16 mouse cellular contexts compared by ENCODE assay signal in genomic region chr12:15879907-15880430, GRCm38 (mm10).
DNase-seq lines count a peak whose midpoint lies in the region; ATAC-seq and TF ChIP-seq lines count a peak whose summit lies in the region.
"Had no signal": no experiment of that assay in that cellular context is flagged by ENCODE, and none has a peak within 500 bp of the region (broad histone marks: within the 10 kb centered on the region; RNA-seq: fewer than 3 reads in every experiment).

No protein-coding gene starts in this region.

- DNase-seq in heart, postnatal 36 days: no peak
- DNase-seq in c-Kit-positive CD71-positive TER-119-negative erythroid progenitor cells, embryonic 14.5 days (ENCODE audit: low read depth): peak; percentile 4
- DNase-seq: adrenal gland, postnatal 10 days; cerebellum, adult 11-12 months; cerebellum, adult 9-10 months; cerebellum, postnatal 25 days; gastrocnemius, postnatal 36 days; kidney, adult 18-20 months had no signal

- peak; percentile 57; the same call in 1 of the 2 replicates for ATAC-seq in heart, embryonic 12.5 days (ENCODE audit: insufficient number of reproducible peaks, low FRiP score)
- peak; percentile 93 for ATAC-seq in megakaryocyte-erythroid progenitor cell, adult 5-6 weeks (replicated peaks; ENCODE audit: low FRiP score, low TSS enrichment, poor library complexity, severe bottlenecking)
- no peak for ATAC-seq in forebrain, embryonic 12.5 days (ENCODE audit: low FRiP score)
- ATAC-seq: forebrain, embryonic 14.5 days; intestine, embryonic 15.5 days had no signal

- 47% methylated on average over 7 of the region's 7 CpGs for WGBS in heart, embryonic 12.5 days
- WGBS in forebrain, embryonic 12.5 days: 82% methylated on average over 7 of the region's 7 CpGs

- no peaks in the 10 kb centered on the region for H3K79me2 ChIP-seq in C2C12 (ENCODE audit: control insufficient read depth, insufficient read depth)

- no peak overlapping the region for H3K27ac ChIP-seq in heart, embryonic 12.5 days (ENCODE audit: poor library complexity, severe bottlenecking)
- H3K27ac ChIP-seq in forebrain, embryonic 12.5 days: no peak overlapping the region
- H3K27ac ChIP-seq: embryonic facial prominence, embryonic 13.5 days; hindbrain, embryonic 13.5 days; intestine, embryonic 15.5 days had no signal

- intact Hi-C loops in heart, postnatal 36 days (cut with DNase I): no loop called here

- H3K79me3 ChIP-seq in C2C12 (ENCODE audit: low read depth): no peaks in the 10 kb centered on the region

- peaks cover 7% of the 10 kb centered on the region for H3K4me1 ChIP-seq in heart, embryonic 12.5 days (replicated peaks)
- H3K4me1 ChIP-seq in forebrain, embryonic 12.5 days: no peaks in the 10 kb centered on the region
- H3K4me1 ChIP-seq: embryonic facial prominence, embryonic 13.5 days; hindbrain, embryonic 13.5 days; intestine, embryonic 15.5 days had no signal

- no peak overlapping the region for H3K4me3 ChIP-seq in heart, embryonic 12.5 days
- no peak overlapping the region for H3K4me3 ChIP-seq in C2C12 (ENCODE audit: insufficient read depth, poor library complexity, severe bottlenecking)
- H3K4me3 ChIP-seq in forebrain, embryonic 12.5 days (replicated peaks): no peak overlapping the region
- H3K4me3 ChIP-seq: embryonic facial prominence, embryonic 13.5 days; hindbrain, embryonic 13.5 days; intestine, embryonic 15.5 days had no signal

- no peaks in the 10 kb centered on the region for H3K9me3 ChIP-seq in heart, embryonic 12.5 days (replicated peaks)
- H3K9me3 ChIP-seq in forebrain, embryonic 12.5 days: no peaks in the 10 kb centered on the region
- H3K9me3 ChIP-seq: embryonic facial prominence, embryonic 13.5 days; hindbrain, embryonic 13.5 days; intestine, embryonic 15.5 days had no signal

- TF ChIP-seq CTCF in C2C12 (IDR thresholded peaks at IDR 0.05; ENCODE audit: control insufficient read depth, insufficient read depth, insufficient read length): no peak

- no peaks in the 10 kb centered on the region for H3K27me3 ChIP-seq in heart, embryonic 12.5 days (replicated peaks)
- no peaks in the 10 kb centered on the region for H3K27me3 ChIP-seq in C2C12 (ENCODE audit: control insufficient read depth, insufficient read depth, insufficient read length)
- H3K27me3 ChIP-seq in forebrain, embryonic 12.5 days: no peaks in the 10 kb centered on the region
- H3K27me3 ChIP-seq: embryonic facial prominence, embryonic 13.5 days; hindbrain, embryonic 13.5 days; intestine, embryonic 15.5 days had no signal

- no peak overlapping the region for H3ac ChIP-seq in C2C12 (ENCODE audit: control insufficient read depth, insufficient read length, low read depth)

- no peaks in the 10 kb centered on the region for H3K36me3 ChIP-seq in heart, embryonic 12.5 days
- no peaks in the 10 kb centered on the region for H3K36me3 ChIP-seq in C2C12 (ENCODE audit: control insufficient read depth, insufficient read depth)
- no peaks in the 10 kb centered on the region for H3K36me3 ChIP-seq in forebrain, embryonic 12.5 days (replicated peaks)
- H3K36me3 ChIP-seq: embryonic facial prominence, embryonic 13.5 days; hindbrain, embryonic 13.5 days; intestine, embryonic 15.5 days had no signal

- H3K4me2 ChIP-seq in heart, embryonic 12.5 days: no peak overlapping the region
- no peak overlapping the region for H3K4me2 ChIP-seq in forebrain, embryonic 12.5 days
- H3K4me2 ChIP-seq: embryonic facial prominence, embryonic 13.5 days; hindbrain, embryonic 13.5 days; intestine, embryonic 15.5 days had no signal

- no peak overlapping the region for H3K9ac ChIP-seq in heart, embryonic 12.5 days
- no peak overlapping the region for H3K9ac ChIP-seq in forebrain, embryonic 12.5 days
- H3K9ac ChIP-seq: embryonic facial prominence, embryonic 13.5 days; hindbrain, embryonic 13.5 days; intestine, embryonic 15.5 days had no signal

TF ChIP-seq in C2C12, 6 proteins besides CTCF, POLR2A, EP300 and RAD21:
- TF ChIP-seq CEBPB (IDR thresholded peaks at IDR 0.05; ENCODE audit: low read depth): no peak
- TF ChIP-seq MYOD1 (IDR thresholded peaks at IDR 0.05; ENCODE audit: control insufficient read depth, insufficient read length, low read depth): no peak
- no peak for TF ChIP-seq FOSL1 (IDR thresholded peaks at IDR 0.05; ENCODE audit: insufficient read depth, low read length, poor library complexity, severe bottlenecking)
- no peak for TF ChIP-seq MYOG (IDR thresholded peaks at IDR 0.05; ENCODE audit: control insufficient read depth, extremely low read depth, insufficient read length)
- TF ChIP-seq USF1 (IDR thresholded peaks at IDR 0.05; ENCODE audit: low read depth): peak; percentile 18
- TF ChIP-seq MAX (IDR thresholded peaks at IDR 0.05): no peak
